Mouse (Mus musculus): ENCODE results near the gene Prom2.

Gene Prom2

GRCm38 (mm10) chr2:127541185-127541584 lies at the start of gene Prom2:
Gene Prom2, minus strand, starts transcription at chr2:127541467.
- peak; percentile 77 for DNase-seq (ENCODE audit: low spot score in 2 of 2)

GRCm38 (mm10) chr2:127590840-127591239 lies 49.6 kb upstream of the Prom2 start:
- DNase-seq (ENCODE audit: low spot score in 2 of 2): no peak

- DNase-seq (ENCODE audit: low spot score in 2 of 2): no peak
These were observed 48.9 kb upstream of the Prom2 start for GRCm38 (mm10) chr2:127590204-127590603.

GRCm38 (mm10) chr2:127588897-127589296 lies 47.6 kb upstream of the Prom2 start:
- no peak for DNase-seq (ENCODE audit: low spot score in 2 of 2)

GRCm38 (mm10) chr2:127587514-127587844 lies 46.2 kb upstream of the Prom2 start:
- no peak for DNase-seq (ENCODE audit: low spot score in 2 of 2)

- DNase-seq (ENCODE audit: low spot score in 2 of 2): peak; percentile 77 to 90
These were observed 45.6 kb upstream of the Prom2 start, which contains the start of the genes Zfp661 and Mrps5 for GRCm38 (mm10) chr2:127586694-127587513. Gene Zfp661, minus strand, starts transcription at chr2:127587094. Gene Mrps5, plus strand, starts transcription at chr2:127587222.

- peak; percentile 87 to 90 for DNase-seq (ENCODE audit: low spot score in 2 of 2)
These were observed 43.2 kb upstream of the Prom2 start for GRCm38 (mm10) chr2:127584436-127584858.

- DNase-seq (ENCODE audit: low spot score in 2 of 2): no peak
These were observed 32.1 kb upstream of the Prom2 start for GRCm38 (mm10) chr2:127573322-127573721.

- peak; percentile 59 to 72 for DNase-seq (ENCODE audit: low spot score in 2 of 2)
These were observed 18.1 kb upstream of the Prom2 start for GRCm38 (mm10) chr2:127559070-127559966.

GRCm38 (mm10) chr2:127551078-127551477 lies 9.8 kb upstream of the Prom2 start:
- DNase-seq (ENCODE audit: low spot score in 2 of 2): peak in 1 of 2 experiments; percentile 27

GRCm38 (mm10) chr2:127550446-127550845 lies 9.2 kb upstream of the Prom2 start:
- DNase-seq (ENCODE audit: low spot score in 2 of 2): no peak

GRCm38 (mm10) chr2:127549711-127550110 lies 8.4 kb upstream of the Prom2 start:
- DNase-seq (ENCODE audit: low spot score in 2 of 2): no peak

GRCm38 (mm10) chr2:127548342-127549074 lies 7.2 kb upstream of the Prom2 start:
- no peak for DNase-seq (ENCODE audit: low spot score in 2 of 2)

- no peak for DNase-seq (ENCODE audit: low spot score in 2 of 2)
These were observed 430 bp upstream of the Prom2 start for GRCm38 (mm10) chr2:127541697-127542096.

- DNase-seq (ENCODE audit: low spot score in 2 of 2): no peak
These were observed 1.8 kb downstream of the Prom2 start for GRCm38 (mm10) chr2:127539494-127539893.

GRCm38 (mm10) chr2:127537548-127537947 lies 3.7 kb downstream of the Prom2 start:
- no peak for DNase-seq (ENCODE audit: low spot score in 2 of 2)

GRCm38 (mm10) chr2:127535363-127535762 lies 5.9 kb downstream of the Prom2 start:
- no peak for DNase-seq (ENCODE audit: low spot score in 2 of 2)

- no peak for DNase-seq (ENCODE audit: low spot score in 2 of 2)
These were observed 8.9 kb downstream of the Prom2 start for GRCm38 (mm10) chr2:127532379-127532778.

GRCm38 (mm10) chr2:127531592-127531991 lies 9.7 kb downstream of the Prom2 start:
- no peak for DNase-seq (ENCODE audit: low spot score in 2 of 2)

GRCm38 (mm10) chr2:127530418-127530817 lies 10.8 kb downstream of the Prom2 start:
- DNase-seq (ENCODE audit: low spot score in 2 of 2): no peak

- DNase-seq (ENCODE audit: low spot score in 2 of 2): no peak
These were observed 16.1 kb downstream of the Prom2 start for GRCm38 (mm10) chr2:127525004-127525775.

Data from urinary bladder, adult 18-20 months (tissue).